In genomic region chr17:36417416-36417815, GRCm38 (mm10) we compare ENCODE assay signal across 40 mouse cellular contexts. TPM values are rescaled to one million over a fixed set of nuclear protein-coding genes. Genes with fewer than 3 reads are reported as not detected.
"Had no signal": no experiment of that assay in that cellular context is flagged by ENCODE, and none has a peak within 500 bp of the region (broad histone marks: within the 10 kb centered on the region; RNA-seq: fewer than 3 reads in every experiment).

No protein-coding gene starts in this region.

- H3K9me3 ChIP-seq: heart, embryonic 15.5 days; hindbrain, embryonic 12.5 days; hindbrain, embryonic 13.5 days; hindbrain, embryonic 15.5 days; intestine, embryonic 15.5 days; kidney, embryonic 15.5 days had no signal

- H3K27me3 ChIP-seq: heart, embryonic 13.5 days; heart, embryonic 15.5 days; hindbrain, embryonic 12.5 days; hindbrain, embryonic 13.5 days; hindbrain, embryonic 15.5 days; intestine, embryonic 15.5 days; kidney, embryonic 15.5 days had no signal

- H3K4me3 ChIP-seq: heart, embryonic 13.5 days; heart, embryonic 15.5 days; hindbrain, embryonic 10.5 days; hindbrain, embryonic 12.5 days; hindbrain, embryonic 13.5 days; hindbrain, embryonic 15.5 days; intestine, embryonic 15.5 days; kidney, embryonic 15.5 days; layer of hippocampus, adult 2 months; left cerebral cortex, adult 2 months had no signal

- H3K27ac ChIP-seq: heart, embryonic 13.5 days; heart, embryonic 15.5 days; hindbrain, embryonic 10.5 days; hindbrain, embryonic 12.5 days; hindbrain, embryonic 13.5 days; hindbrain, embryonic 14.5 days; hindbrain, embryonic 15.5 days; hindbrain, postnatal 0 days; intestine, embryonic 15.5 days; kidney, embryonic 15.5 days; kidney, postnatal 0 days; layer of hippocampus, adult 2 months; left cerebral cortex, adult 2 months had no signal

- ATAC-seq: inflammation-experienced regulatory T-cells, adult 6 months; intestine, embryonic 15.5 days; intestine, embryonic 16.5 days; intestine, postnatal 0 days had no signal

- H3K36me3 ChIP-seq: heart, embryonic 13.5 days; heart, embryonic 15.5 days; hindbrain, embryonic 10.5 days; hindbrain, embryonic 12.5 days; hindbrain, embryonic 13.5 days; hindbrain, embryonic 15.5 days; intestine, embryonic 15.5 days; kidney, embryonic 15.5 days had no signal

- H3K9ac ChIP-seq: heart, embryonic 13.5 days; heart, embryonic 15.5 days; hindbrain, embryonic 12.5 days; hindbrain, embryonic 13.5 days; hindbrain, embryonic 14.5 days; hindbrain, embryonic 15.5 days; intestine, embryonic 15.5 days; kidney, embryonic 15.5 days had no signal

- DNase-seq: heart, postnatal 14 days; heart, postnatal 36 days; heart, postnatal 4 days; kidney, adult 11 months; kidney, adult 18-20 months; kidney, adult 2 months; kidney, adult 8-10 months; kidney, adult 9 months; kidney, postnatal 10 days; kidney, postnatal 14 days; kidney, postnatal 25 days; kidney, postnatal 36 days; kidney, postnatal 4 days; layer of hippocampus, adult 9-11 months; layer of hippocampus, postnatal 36 days had no signal

- H3K4me1 ChIP-seq: heart, embryonic 13.5 days; heart, embryonic 15.5 days; hindbrain, embryonic 10.5 days; hindbrain, embryonic 12.5 days; hindbrain, embryonic 13.5 days; hindbrain, embryonic 15.5 days; intestine, embryonic 15.5 days; kidney, embryonic 15.5 days had no signal

- H3K4me2 ChIP-seq: heart, embryonic 13.5 days; heart, embryonic 15.5 days; hindbrain, embryonic 12.5 days; hindbrain, embryonic 13.5 days; hindbrain, embryonic 14.5 days; hindbrain, embryonic 15.5 days; intestine, embryonic 15.5 days; kidney, embryonic 15.5 days had no signal

RNA-seq across cellular contexts. Expression of gene H2-M10.4, which starts 44.7 kb away (rescaled TPM):
- polyA plus RNA-seq: heart, embryonic 13.5 days; heart, embryonic 14.5 days; heart, embryonic 15.5 days; heart, embryonic 16.5 days; heart, postnatal 0 days; hindbrain, embryonic 10.5 days; hindbrain, embryonic 11.5 days; hindbrain, embryonic 12.5 days; hindbrain, embryonic 13.5 days; hindbrain, embryonic 14.5 days; hindbrain, embryonic 15.5 days; hindbrain, embryonic 16.5 days; hindbrain, postnatal 0 days; inflammation-experienced regulatory T-cells, adult 6 months; intestine, embryonic 14.5 days; intestine, embryonic 15.5 days; intestine, embryonic 16.5 days; intestine, postnatal 0 days; kidney, adult 2 months; kidney, embryonic 14.5 days; kidney, embryonic 15.5 days; kidney, embryonic 16.5 days; kidney, postnatal 0 days; large intestine, adult 2 months had no signal

RNA-seq across cellular contexts. Expression of gene H2-M10.3, which starts 49.2 kb away (rescaled TPM):
- polyA plus RNA-seq: heart, embryonic 13.5 days; heart, embryonic 14.5 days; heart, embryonic 15.5 days; heart, embryonic 16.5 days; heart, postnatal 0 days; hindbrain, embryonic 10.5 days; hindbrain, embryonic 11.5 days; hindbrain, embryonic 12.5 days; hindbrain, embryonic 13.5 days; hindbrain, embryonic 14.5 days; hindbrain, embryonic 15.5 days; hindbrain, embryonic 16.5 days; hindbrain, postnatal 0 days; inflammation-experienced regulatory T-cells, adult 6 months; intestine, embryonic 14.5 days; intestine, embryonic 15.5 days; intestine, embryonic 16.5 days; intestine, postnatal 0 days; kidney, adult 2 months; kidney, embryonic 14.5 days; kidney, embryonic 15.5 days; kidney, embryonic 16.5 days; kidney, postnatal 0 days; large intestine, adult 2 months had no signal
